In the genomic region with DNA sequence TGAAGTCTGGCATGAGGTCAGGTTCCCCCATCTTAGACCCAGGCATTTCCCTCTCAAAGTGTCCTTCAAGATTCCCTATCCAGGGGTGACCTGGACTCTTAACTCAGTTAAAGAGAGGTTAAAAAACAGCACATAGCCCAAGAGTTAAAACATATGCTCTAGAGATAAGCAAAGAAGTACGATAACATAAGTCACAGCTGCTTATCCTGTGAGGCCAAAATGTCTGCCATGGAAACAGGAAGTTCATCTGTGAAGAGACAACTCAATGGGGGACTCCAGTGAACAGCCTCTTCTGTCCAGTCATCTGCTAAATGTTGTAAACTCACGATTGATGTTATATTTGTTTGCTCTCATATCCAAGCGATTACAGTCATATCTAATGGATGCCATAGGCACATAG, we compare ENCODE assay signal across 20 mouse cellular contexts.
"Had no signal": no experiment of that assay in that cellular context is flagged by ENCODE, and none has a peak within 500 bp of the region (broad histone marks: within the 10 kb centered on the region; RNA-seq: fewer than 3 reads in every experiment).

No protein-coding gene starts in this region.

- DNase-seq: kidney, adult 11 months; kidney, adult 8-10 months; kidney, postnatal 25 days; layer of hippocampus, adult 9-11 months; lung, postnatal 10 days; lung, postnatal 36 days; right cerebral cortex, adult 18-20 months; right cerebral cortex, postnatal 14 days; spleen, adult 18-20 months; thymus, postnatal 36 days had no signal

- H3K4me1 ChIP-seq: limb, embryonic 10.5 days; limb, embryonic 13.5 days; lung, embryonic 15.5 days; midbrain, embryonic 12.5 days; midbrain, embryonic 15.5 days; neural tube, embryonic 12.5 days; neural tube, embryonic 15.5 days; stomach, embryonic 15.5 days had no signal

- H3K4me3 ChIP-seq: layer of hippocampus, adult 2 months; limb, embryonic 10.5 days; limb, embryonic 13.5 days; lung, embryonic 15.5 days; midbrain, embryonic 12.5 days; midbrain, embryonic 15.5 days; neural tube, embryonic 12.5 days; neural tube, embryonic 15.5 days; stomach, embryonic 15.5 days had no signal

- H3K36me3 ChIP-seq: limb, embryonic 10.5 days; limb, embryonic 13.5 days; lung, embryonic 15.5 days; midbrain, embryonic 12.5 days; midbrain, embryonic 15.5 days; neural tube, embryonic 12.5 days; neural tube, embryonic 15.5 days; stomach, embryonic 15.5 days had no signal

- H3K27me3 ChIP-seq: limb, embryonic 13.5 days; lung, embryonic 15.5 days; midbrain, embryonic 12.5 days; midbrain, embryonic 15.5 days; neural tube, embryonic 12.5 days; neural tube, embryonic 15.5 days; stomach, embryonic 15.5 days had no signal

- H3K9me3 ChIP-seq: limb, embryonic 10.5 days; limb, embryonic 13.5 days; lung, embryonic 15.5 days; midbrain, embryonic 12.5 days; midbrain, embryonic 15.5 days; neural tube, embryonic 12.5 days; neural tube, embryonic 15.5 days; stomach, embryonic 15.5 days had no signal

- H3K9ac ChIP-seq: limb, embryonic 13.5 days; lung, embryonic 15.5 days; midbrain, embryonic 12.5 days; midbrain, embryonic 15.5 days; neural tube, embryonic 12.5 days; neural tube, embryonic 15.5 days; stomach, embryonic 15.5 days had no signal

- H3K27ac ChIP-seq: kidney, postnatal 0 days; layer of hippocampus, adult 2 months; limb, embryonic 10.5 days; limb, embryonic 13.5 days; lung, embryonic 15.5 days; midbrain, embryonic 12.5 days; midbrain, embryonic 15.5 days; neural tube, embryonic 12.5 days; neural tube, embryonic 15.5 days; stomach, embryonic 15.5 days had no signal

- H3K4me2 ChIP-seq: limb, embryonic 13.5 days; lung, embryonic 15.5 days; midbrain, embryonic 12.5 days; midbrain, embryonic 15.5 days; neural tube, embryonic 12.5 days; neural tube, embryonic 15.5 days; stomach, embryonic 15.5 days had no signal

- ATAC-seq: midbrain, embryonic 15.5 days had no signal
